Mouse (Mus musculus): ENCODE measurements at regions not wholly inside any gene's neighbourhood (a gene's known extent, or its start where the extent isn't known, plus 50 kb on each side); places are given as distances from the start of the nearest gene placed in this dataset.
A peak's percentile ranks its signal among the peaks of the same experiment; 100 is the strongest.

- no peak for DNase-seq (ENCODE audit: extremely low spot score in 1 of 2, low spot score in 2 of 2)
Observed at GRCm38 (mm10) chr1:90285318-90285717, 81.5 kb downstream of the Ackr3 start.

GRCm38 (mm10) chr1:90287251-90287650 is 83.5 kb downstream of the Ackr3 start:
- intact Hi-C loops (cut with DNase I) = no loop called here
- DNase-seq (ENCODE audit: extremely low spot score in 1 of 2, low spot score in 2 of 2) = no peak

More at GRCm38 (mm10) chr1:90285318-90285717, 81.5 kb downstream of the Ackr3 start:
- intact Hi-C loops (cut with DNase I) = no loop called here

DNA sequence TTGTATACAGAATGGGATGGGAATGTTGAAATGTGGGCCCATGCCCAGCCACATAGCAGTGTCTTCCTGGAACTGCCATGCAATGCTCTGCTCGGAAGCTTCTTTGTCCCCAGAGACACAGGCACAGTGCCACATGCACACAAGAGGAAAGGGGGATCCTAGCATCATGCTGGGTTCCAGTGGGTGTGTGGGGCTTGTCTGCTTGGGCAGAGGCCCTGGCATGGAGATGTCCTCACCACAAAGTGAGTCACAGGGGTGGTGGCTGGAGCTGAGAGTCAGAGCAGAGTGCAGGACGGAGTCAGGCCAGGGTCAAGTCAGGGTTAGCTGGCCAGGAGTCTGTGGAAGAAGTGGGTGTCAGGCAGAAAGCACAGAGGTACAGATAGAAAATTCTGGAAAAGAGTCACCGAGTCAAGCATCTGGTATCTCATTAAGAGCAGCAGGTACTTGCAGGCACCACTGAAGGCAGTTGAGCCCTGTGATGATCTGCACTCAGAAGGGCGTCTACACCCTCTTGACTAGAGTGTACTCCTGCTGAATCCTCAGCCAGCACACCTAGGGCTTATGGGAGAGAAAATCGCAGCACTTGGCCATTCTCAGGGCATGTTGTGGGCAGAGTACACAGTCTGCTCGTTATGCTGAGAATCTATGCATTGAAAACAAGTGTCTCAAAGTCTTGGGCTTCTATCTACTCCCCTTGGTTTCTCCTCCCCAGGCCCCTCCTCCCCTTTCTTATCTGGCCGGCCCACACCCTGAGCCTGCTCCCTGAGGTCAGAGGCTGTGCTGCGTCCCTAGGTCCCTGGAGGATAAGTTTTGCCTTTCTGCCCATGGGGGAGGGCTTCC is 85.3 kb downstream of the Ackr3 start:
- intact Hi-C loops (cut with DNase I) = no loop called here
- DNase-seq (ENCODE audit: extremely low spot score in 1 of 2, low spot score in 2 of 2) = peak in 1 of 2 experiments; percentile 31

GRCm38 (mm10) chr1:90289732-90290215 is 86.0 kb downstream of the Ackr3 start:
- intact Hi-C loops (cut with DNase I) = no loop called here
- peak in 1 of 2 experiments; percentile 47 for DNase-seq (ENCODE audit: extremely low spot score in 1 of 2, low spot score in 2 of 2)

DNA sequence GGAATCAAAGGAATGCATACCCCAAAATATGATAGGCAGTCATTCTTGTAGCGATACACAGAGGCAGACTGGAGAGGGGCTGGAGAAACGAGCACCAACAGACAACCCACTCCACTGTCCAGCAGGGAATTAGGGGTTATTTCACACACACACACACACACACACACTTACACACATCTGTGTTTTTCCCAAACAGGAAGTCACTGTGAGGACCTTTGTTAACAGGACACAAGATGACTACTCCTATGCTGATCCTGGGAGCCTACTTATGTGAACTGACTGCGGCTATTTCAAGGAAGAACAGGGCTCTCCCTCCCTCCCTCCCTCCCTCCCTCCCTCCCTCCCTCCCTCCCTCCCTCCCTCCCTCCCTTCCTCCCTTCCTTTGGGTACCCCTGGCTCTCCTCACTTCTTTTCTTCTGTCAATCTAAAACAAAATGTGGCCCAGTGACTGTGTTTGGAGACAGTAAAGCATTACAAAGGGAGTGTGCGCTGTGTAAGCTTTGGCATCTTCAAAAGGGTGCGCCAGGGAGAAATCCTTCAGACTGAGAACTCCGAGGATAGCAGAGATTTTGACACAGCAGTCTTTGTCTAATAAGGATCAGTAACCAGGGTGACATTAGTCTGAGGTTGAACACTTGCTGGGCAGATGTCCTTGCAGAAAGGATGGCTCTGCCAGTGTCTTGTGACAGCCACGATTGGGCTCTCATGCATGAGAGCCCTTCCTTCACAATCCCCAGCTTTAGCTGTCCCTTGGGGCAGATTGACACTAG is 86.8 kb downstream of the Ackr3 start:
- no peak for DNase-seq (ENCODE audit: extremely low spot score in 1 of 2, low spot score in 2 of 2)
- intact Hi-C loops (cut with DNase I) = no loop called here

DNA sequence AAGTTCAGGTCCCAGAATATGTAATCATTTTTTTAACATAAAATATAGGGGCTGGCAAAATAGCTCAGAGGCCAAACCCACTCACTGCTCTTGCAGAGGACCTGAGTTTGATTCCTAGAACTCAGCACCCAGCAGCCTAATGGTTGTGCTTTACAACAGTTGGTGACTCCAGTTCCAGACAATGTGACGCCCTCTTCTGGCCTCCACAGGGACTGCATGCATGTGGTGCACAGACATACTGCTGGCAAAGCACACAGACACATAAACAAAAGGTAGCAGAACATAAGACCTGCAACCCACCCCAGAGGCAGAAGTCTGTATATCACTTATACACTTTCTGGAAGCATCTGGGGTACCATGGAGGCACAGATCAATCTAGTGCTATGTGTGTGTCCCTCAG is 87.5 kb downstream of the Ackr3 start:
- no peak for DNase-seq (ENCODE audit: extremely low spot score in 1 of 2, low spot score in 2 of 2)
- intact Hi-C loops (cut with DNase I) = no loop called here

DNA sequence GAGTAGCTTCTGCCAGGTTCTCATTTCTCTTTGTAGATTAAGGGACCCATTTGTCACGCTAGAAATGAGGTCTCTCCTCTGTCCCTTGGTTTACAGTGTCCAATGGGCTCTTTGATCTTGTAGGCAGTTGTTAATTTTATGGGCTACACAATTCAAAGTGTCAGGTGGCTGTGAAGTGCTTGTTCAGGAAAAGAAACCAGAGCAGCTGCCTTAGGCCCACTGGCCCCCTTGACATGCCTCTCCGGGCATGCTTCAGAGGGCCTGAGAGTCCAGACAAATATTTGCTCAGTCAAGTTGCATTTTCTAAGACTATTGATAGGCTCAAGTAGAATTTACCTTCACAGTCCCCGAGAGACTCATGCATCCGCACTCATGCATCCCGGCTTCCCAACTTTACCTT is 94.0 kb downstream of the Ackr3 start:
- intact Hi-C loops (cut with DNase I) = no loop called here
- DNase-seq (ENCODE audit: extremely low spot score in 1 of 2, low spot score in 2 of 2) = no peak

GRCm38 (mm10) chr1:90300229-90300628 is 96.4 kb downstream of the Ackr3 start:
- no peak for DNase-seq (ENCODE audit: extremely low spot score in 1 of 2, low spot score in 2 of 2)
- intact Hi-C loops (cut with DNase I) = no loop called here

GRCm38 (mm10) chr1:90304331-90304730 is 100.6 kb downstream of the Ackr3 start:
- intact Hi-C loops (cut with DNase I) = no loop called here
- DNase-seq (ENCODE audit: extremely low spot score in 1 of 2, low spot score in 2 of 2) = no peak

DNA sequence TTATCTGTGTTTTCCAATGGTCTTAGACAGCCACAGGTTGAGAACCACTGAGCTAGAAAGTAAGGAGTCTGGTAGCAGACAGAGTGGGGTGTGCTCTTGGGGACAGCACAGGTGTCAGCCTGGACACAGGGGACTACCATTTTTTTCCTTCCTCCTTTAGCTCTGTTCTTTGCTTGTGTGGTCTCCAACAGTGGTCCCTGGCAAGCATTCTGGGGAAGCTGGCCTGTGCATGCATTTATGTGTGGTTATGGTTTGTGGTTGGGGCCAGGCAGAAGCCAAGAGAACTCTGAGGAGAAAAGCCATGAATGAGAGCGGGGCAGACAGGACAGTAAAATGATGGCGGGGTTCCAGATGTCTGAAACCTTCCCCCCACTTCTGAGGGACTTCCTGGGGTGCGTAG is 107.2 kb downstream of the Ackr3 start:
- DNase-seq (ENCODE audit: extremely low spot score in 1 of 2, low spot score in 2 of 2) = no peak

DNA sequence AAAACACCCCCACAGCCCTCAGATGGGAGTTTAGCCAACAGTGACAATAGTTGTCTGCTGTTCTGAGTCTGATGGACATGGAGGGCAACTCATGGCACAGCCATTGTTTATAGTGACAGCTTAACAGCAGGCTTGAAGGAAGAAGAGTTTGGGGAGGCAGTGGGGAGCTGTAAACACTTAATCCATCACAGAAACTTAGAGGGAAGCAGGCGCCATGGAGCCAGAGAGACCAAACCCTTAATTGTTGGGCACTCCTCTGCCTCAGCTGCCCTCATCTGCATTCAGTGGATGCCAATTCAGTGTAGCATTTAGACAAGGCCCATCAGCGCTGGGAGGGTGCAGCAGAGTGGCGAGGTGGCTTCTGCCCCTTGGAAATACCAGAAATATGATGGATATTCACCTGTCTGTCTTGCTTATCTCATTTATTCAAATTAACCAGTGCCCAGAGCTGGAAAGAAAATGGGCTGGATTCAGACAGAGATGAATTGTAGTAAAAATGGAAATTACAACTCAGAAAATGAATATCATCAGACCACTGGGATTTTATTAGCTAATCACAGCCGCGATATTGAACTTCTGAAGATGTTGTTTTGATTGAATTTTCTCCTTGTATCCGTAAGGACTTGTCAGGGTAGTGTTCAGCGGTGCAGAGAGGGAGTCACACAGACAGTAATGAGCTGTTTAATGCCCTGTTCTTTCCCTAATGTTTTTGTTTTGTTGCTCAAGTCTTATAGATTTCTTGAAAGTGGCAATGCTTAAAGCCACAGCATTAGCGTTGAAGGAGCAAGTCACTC is 108.1 kb downstream of the Ackr3 start:
- no peak for DNase-seq (ENCODE audit: extremely low spot score in 1 of 2, low spot score in 2 of 2)
- intact Hi-C loops (cut with DNase I) = no loop called here

More for the DNA sequence above, 107.2 kb downstream of the Ackr3 start:
- intact Hi-C loops (cut with DNase I) = no loop called here

- no peak for DNase-seq (ENCODE audit: extremely low spot score in 1 of 2, low spot score in 2 of 2)
- intact Hi-C loops (cut with DNase I) = no loop called here
Observed at GRCm38 (mm10) chr1:90313750-90314359, 110.1 kb downstream of the Ackr3 start.

DNA sequence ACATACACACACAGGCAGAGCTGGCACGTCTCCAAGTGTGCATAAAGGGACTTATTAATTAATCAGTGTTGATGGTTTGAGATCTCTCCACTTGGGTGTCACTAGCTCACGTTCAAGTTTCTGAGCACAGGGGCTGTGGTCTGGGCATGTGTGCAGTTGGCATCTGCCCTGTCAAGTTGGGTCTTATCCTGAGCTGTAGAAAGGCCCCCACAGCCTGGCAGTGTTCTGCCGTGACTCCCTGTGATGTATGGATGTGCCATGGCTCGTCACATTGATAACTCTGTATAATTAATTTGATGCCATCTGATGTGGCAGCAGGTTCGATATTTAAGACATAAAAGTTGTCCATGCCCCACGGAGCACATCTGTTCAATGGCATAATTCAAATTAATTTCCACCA is 114.1 kb downstream of the Ackr3 start:
- intact Hi-C loops (cut with DNase I) = no loop called here
- DNase-seq (ENCODE audit: extremely low spot score in 1 of 2, low spot score in 2 of 2) = no peak

DNA sequence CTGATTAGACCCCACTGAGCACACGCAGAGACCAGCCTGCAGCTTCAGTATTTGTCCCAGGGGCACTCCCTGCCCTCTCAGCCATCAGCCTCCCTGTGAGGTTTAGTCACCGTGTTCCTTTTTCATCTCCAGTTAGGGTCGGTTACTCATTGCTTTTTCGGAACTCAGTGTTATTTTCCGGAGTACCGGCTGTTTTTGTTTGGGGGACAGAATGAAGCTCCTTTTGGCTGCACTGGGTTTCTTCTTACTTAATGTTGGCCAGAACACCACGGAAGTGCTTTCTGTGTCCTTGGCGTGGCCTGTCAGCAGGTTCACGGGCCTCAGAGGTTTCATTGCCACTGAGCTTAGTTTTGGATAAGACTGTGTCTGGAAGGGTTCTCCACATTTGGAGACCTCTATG is 114.7 kb downstream of the Ackr3 start:
- no peak for DNase-seq (ENCODE audit: extremely low spot score in 1 of 2, low spot score in 2 of 2)
- intact Hi-C loops (cut with DNase I) = no loop called here

DNA sequence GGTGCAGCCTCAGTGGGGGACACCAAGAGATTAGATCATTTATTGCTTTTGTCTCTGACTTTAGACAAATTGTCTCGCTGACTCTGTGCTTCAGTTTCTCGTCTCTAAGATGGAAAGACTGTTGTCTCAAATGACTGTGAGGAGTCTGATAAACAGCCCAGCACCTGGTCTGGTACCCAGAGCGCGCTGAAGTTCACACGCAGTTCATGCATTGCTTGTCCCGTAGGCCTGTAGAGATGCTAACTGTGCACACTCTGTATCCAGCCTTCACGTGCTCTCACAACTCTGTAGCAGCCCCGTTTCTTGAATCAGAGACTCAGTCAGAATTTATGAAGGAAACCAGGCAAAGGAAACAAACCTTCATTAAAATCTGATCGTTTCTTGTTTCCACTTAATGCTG is 116.7 kb downstream of the Ackr3 start:
- no peak for DNase-seq (ENCODE audit: extremely low spot score in 1 of 2, low spot score in 2 of 2)
- intact Hi-C loops (cut with DNase I) = no loop called here

DNA sequence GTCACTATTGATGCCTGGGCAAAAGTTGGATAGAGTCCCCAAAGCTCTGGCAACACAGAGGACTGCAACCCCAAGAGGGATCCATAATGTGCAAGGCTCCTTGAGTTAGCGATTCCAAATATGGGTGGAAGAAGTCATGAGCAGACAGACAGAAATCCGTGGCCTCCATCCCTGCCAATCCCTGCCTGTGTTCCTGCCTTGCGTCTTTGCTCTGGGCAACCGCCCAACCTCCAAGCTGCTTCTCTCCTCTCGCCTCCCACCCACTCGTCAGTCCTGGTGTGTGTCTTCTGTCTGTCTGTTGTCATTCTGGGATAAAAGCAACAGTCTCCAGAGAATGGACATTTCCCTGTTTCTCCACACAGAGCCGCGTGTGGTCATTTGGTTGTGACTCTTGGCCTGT is 117.7 kb downstream of the Ackr3 start:
- intact Hi-C loops (cut with DNase I) = no loop called here
- DNase-seq (ENCODE audit: extremely low spot score in 1 of 2, low spot score in 2 of 2) = no peak

DNA sequence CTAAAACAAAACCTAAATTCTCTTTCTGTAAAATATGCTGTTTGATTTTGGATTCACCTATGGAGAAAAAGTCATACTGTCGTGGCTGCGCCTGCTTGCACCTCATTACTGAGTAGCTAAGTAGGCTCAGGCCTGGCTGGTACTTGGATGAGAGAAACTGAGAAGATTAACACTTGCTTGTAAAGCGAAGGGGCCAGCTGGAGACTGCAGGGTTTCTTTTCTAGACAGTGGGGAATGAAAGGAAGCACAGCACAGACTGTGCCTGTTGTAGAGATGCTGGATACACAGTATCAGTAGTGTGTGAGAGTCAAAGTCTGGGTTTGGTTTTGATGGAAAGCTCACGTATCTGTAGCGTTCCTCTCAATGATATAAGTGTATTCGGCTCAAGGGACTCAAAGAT is 123.5 kb downstream of the Ackr3 start:
- no peak for DNase-seq (ENCODE audit: extremely low spot score in 1 of 2, low spot score in 2 of 2)
- intact Hi-C loops (cut with DNase I) = no loop called here

- no peak for DNase-seq (ENCODE audit: extremely low spot score in 1 of 2, low spot score in 2 of 2)
- intact Hi-C loops (cut with DNase I) = no loop called here
Observed at GRCm38 (mm10) chr1:90332531-90332930, 128.8 kb downstream of the Ackr3 start.

Measured in left cerebral cortex, postnatal 10 days (tissue).